ENCODE assay signal across 14 mouse cellular contexts in the genomic region with DNA sequence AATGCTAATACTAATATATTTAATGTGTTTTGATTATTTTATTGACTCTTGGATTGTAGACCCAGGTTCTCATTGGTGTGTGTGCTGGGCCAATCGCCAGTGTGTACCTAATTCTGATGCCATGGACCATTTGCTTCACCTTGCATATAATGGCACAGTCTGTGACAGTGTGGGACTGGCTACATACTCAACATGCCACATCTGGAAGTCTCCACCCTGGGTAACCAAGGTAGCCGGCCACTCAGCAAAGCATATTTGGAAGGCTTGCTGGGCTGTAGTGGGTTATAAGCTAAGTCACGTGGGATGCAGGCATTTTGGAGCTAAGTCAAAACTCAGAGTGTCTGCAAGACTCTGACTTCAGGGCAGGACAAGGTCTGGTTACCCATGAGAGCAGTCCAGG.
DNase-seq lines count a peak whose midpoint lies in the region; ATAC-seq lines count a peak whose summit lies in the region.
"Had no signal": no experiment of that assay in that cellular context is flagged by ENCODE, and none has a peak within 500 bp of the region (broad histone marks: within the 10 kb centered on the region; RNA-seq: fewer than 3 reads in every experiment).

No protein-coding gene starts in this region.

- peak; percentile 45 for ATAC-seq in forebrain, embryonic 16.5 days
- ATAC-seq in limb, embryonic 12.5 days (ENCODE audit: insufficient number of reproducible peaks, insufficient read depth, low FRiP score, low TSS enrichment, low read depth), result peak; percentile 71
- ATAC-seq in midbrain, embryonic 15.5 days (replicated peaks), result peak; percentile 57

- peaks cover 21% of the 10 kb centered on the region for H3K4me1 ChIP-seq in forebrain, embryonic 16.5 days (replicated peaks; ENCODE audit: control insufficient read depth, insufficient read depth, low read length)
- peaks cover 29% of the 10 kb centered on the region for H3K4me1 ChIP-seq in limb, embryonic 12.5 days (replicated peaks)
- H3K4me1 ChIP-seq in midbrain, embryonic 15.5 days, result peaks cover 18% of the 10 kb centered on the region

- peak; percentile 22 for DNase-seq in kidney, adult 18-20 months
- no peak for DNase-seq in kidney, postnatal 14 days
- no peak for DNase-seq in layer of hippocampus, adult 9-10 months (ENCODE audit: low spot score)
- DNase-seq in left cerebral cortex, postnatal 14 days (ENCODE audit: low spot score in 2 of 2), result no peak
- no peak for DNase-seq in MN1 (ENCODE audit: low spot score)
- DNase-seq: adrenal gland, postnatal 14 days; cerebellum, adult 11-12 months; gastrocnemius, postnatal 10 days; thymus, postnatal 36 days had no signal

- peak overlapping the region; percentile 7; the same call in 1 of the 2 replicates for H3K4me2 ChIP-seq in forebrain, embryonic 16.5 days (ENCODE audit: low read length)
- peak overlapping the region; percentile 6; the same call in 1 of the 2 replicates for H3K4me2 ChIP-seq in limb, embryonic 12.5 days
- no peak overlapping the region for H3K4me2 ChIP-seq in midbrain, embryonic 15.5 days
- H3K4me2 ChIP-seq: heart, embryonic 13.5 days had no signal

- no peaks in the 10 kb centered on the region for H3K36me3 ChIP-seq in forebrain, embryonic 16.5 days (ENCODE audit: control insufficient read depth, insufficient read depth)
- no peaks in the 10 kb centered on the region for H3K36me3 ChIP-seq in limb, embryonic 12.5 days
- H3K36me3 ChIP-seq in midbrain, embryonic 15.5 days (replicated peaks), result no peaks in the 10 kb centered on the region
- H3K36me3 ChIP-seq: G1E; heart, embryonic 13.5 days had no signal

- 35% methylated on average over 3 of the region's 3 CpGs for WGBS in forebrain, embryonic 16.5 days
- 55% methylated on average over 3 of the region's 3 CpGs for WGBS in limb, embryonic 12.5 days
- 48% methylated on average over 3 of the region's 3 CpGs for WGBS in midbrain, embryonic 15.5 days

- H3K27me3 ChIP-seq in forebrain, embryonic 16.5 days (replicated peaks; ENCODE audit: control insufficient read depth, insufficient read depth, low read length), result no peaks in the 10 kb centered on the region
- peaks cover 15% of the 10 kb centered on the region; the same call in 1 of the 2 replicates for H3K27me3 ChIP-seq in limb, embryonic 12.5 days
- H3K27me3 ChIP-seq in midbrain, embryonic 15.5 days (replicated peaks), result no peaks in the 10 kb centered on the region

- peak overlapping the region; percentile 24 for H3K27ac ChIP-seq in forebrain, embryonic 16.5 days (ENCODE audit: low read length)
- peak overlapping the region; percentile 35; the same call in 1 of the 2 replicates for H3K27ac ChIP-seq in limb, embryonic 12.5 days
- no peak overlapping the region for H3K27ac ChIP-seq in midbrain, embryonic 15.5 days

- intact Hi-C loops in left cerebral cortex, postnatal 14 days (cut with DNase I), result no loop called here

- no peak overlapping the region for H3K9ac ChIP-seq in forebrain, embryonic 16.5 days (replicated peaks; ENCODE audit: low read depth, low read length)
- no peak overlapping the region for H3K9ac ChIP-seq in limb, embryonic 12.5 days (replicated peaks)
- H3K9ac ChIP-seq in midbrain, embryonic 15.5 days, result no peak overlapping the region
- H3K9ac ChIP-seq: heart, embryonic 13.5 days had no signal

- H3K9me3 ChIP-seq in forebrain, embryonic 16.5 days (ENCODE audit: control insufficient read depth, low read length), result no peaks in the 10 kb centered on the region
- no peaks in the 10 kb centered on the region for H3K9me3 ChIP-seq in limb, embryonic 12.5 days
- H3K9me3 ChIP-seq in midbrain, embryonic 15.5 days, result no peaks in the 10 kb centered on the region
- H3K9me3 ChIP-seq: heart, embryonic 13.5 days had no signal

- H3K4me3 ChIP-seq in forebrain, embryonic 16.5 days (replicated peaks; ENCODE audit: low read length), result no peak overlapping the region
- no peak overlapping the region for H3K4me3 ChIP-seq in limb, embryonic 12.5 days (replicated peaks)
- H3K4me3 ChIP-seq in midbrain, embryonic 15.5 days, result no peak overlapping the region
- H3K4me3 ChIP-seq: heart, embryonic 13.5 days had no signal
